Mouse (Mus musculus): ENCODE data around the gene Dst. TPM values are rescaled to one million over a fixed set of nuclear protein-coding genes. Genes with fewer than 3 reads are reported as not detected.

The Dst gene
- total and polyA plus RNA-seq, 2 experiments from 2014 or later: 31.7 to 155 TPM

- Histone ChIP-seq H3K9me3 (ENCODE audit: low read length) (no peaks in the 10 kb centered on the region), H3K36me3 (ENCODE audit: insufficient read depth, low read length) (no peaks in the 10 kb centered on the region), H3K9ac (replicated peaks; ENCODE audit: low read length, poor library complexity, severe bottlenecking) (no peak overlapping the region), H3K4me1 (ENCODE audit: insufficient read depth, low read length) (no peaks in the 10 kb centered on the region), H3K4me2 (ENCODE audit: low read depth, low read length, poor library complexity, severe bottlenecking) (no peak overlapping the region), H3K4me3 (ENCODE audit: low read depth, low read length) (no peak overlapping the region), H3K27me3 (ENCODE audit: insufficient read depth, low read length) (no peaks in the 10 kb centered on the region), H3K27ac (ENCODE audit: low read depth, low read length) (no peak overlapping the region)
- DNase-seq (ENCODE audit: low spot score) (no peak), ATAC-seq (ENCODE audit: low FRiP score) (no peak)
- 83% methylated on average over 5 of the region's 5 CpGs for WGBS
- no peak for TF ChIP-seq CTCF (IDR thresholded peaks at IDR 0.05)
Observed at GRCm38 (mm10) chr1:34315381-34315780, 407.4 kb downstream of the Dst start.

GRCm38 (mm10) chr1:34324255-34324654 lies 416.2 kb downstream of the Dst start:
- ATAC-seq (ENCODE audit: low FRiP score) (no peak), DNase-seq (ENCODE audit: low spot score) (peak; percentile 30)
- Histone ChIP-seq H3K4me2 (ENCODE audit: low read depth, low read length, poor library complexity, severe bottlenecking) (no peak overlapping the region), H3K9me3 (ENCODE audit: low read length) (no peaks in the 10 kb centered on the region), H3K27ac (ENCODE audit: low read depth, low read length) (no peak overlapping the region), H3K27me3 (ENCODE audit: insufficient read depth, low read length) (no peaks in the 10 kb centered on the region), H3K9ac (replicated peaks; ENCODE audit: low read length, poor library complexity, severe bottlenecking) (no peak overlapping the region), H3K4me3 (ENCODE audit: low read depth, low read length) (no peak overlapping the region), H3K4me1 (ENCODE audit: insufficient read depth, low read length) (no peaks in the 10 kb centered on the region), H3K36me3 (ENCODE audit: insufficient read depth, low read length) (no peaks in the 10 kb centered on the region)
- no peak for TF ChIP-seq CTCF (IDR thresholded peaks at IDR 0.05)
- WGBS: 68% methylated on average over 7 of the region's 7 CpGs

- Histone ChIP-seq H3K4me2 (ENCODE audit: low read depth, low read length, poor library complexity, severe bottlenecking) (no peak overlapping the region), H3K4me3 (ENCODE audit: low read depth, low read length) (no peak overlapping the region), H3K27ac (ENCODE audit: low read depth, low read length) (no peak overlapping the region), H3K9ac (replicated peaks; ENCODE audit: low read length, poor library complexity, severe bottlenecking) (no peak overlapping the region), H3K27me3 (ENCODE audit: insufficient read depth, low read length) (no peaks in the 10 kb centered on the region), H3K36me3 (ENCODE audit: insufficient read depth, low read length) (no peaks in the 10 kb centered on the region), H3K9me3 (ENCODE audit: low read length) (no peaks in the 10 kb centered on the region), H3K4me1 (ENCODE audit: insufficient read depth, low read length) (no peaks in the 10 kb centered on the region)
- 82% methylated on average over 6 of the region's 6 CpGs for WGBS
- no peak for TF ChIP-seq CTCF (IDR thresholded peaks at IDR 0.05)
- no peak for DNase-seq (ENCODE audit: low spot score)
- no peak for ATAC-seq (ENCODE audit: low FRiP score)
Observed at GRCm38 (mm10) chr1:34328606-34329005, 420.6 kb downstream of the Dst start.

- WGBS: 74% methylated on average over 3 of the region's 3 CpGs
Observed at GRCm38 (mm10) chr1:34331767-34332166, 423.7 kb downstream of the Dst start.

More at GRCm38 (mm10) chr1:34331767-34332166, 423.7 kb downstream of the Dst start:
- Histone ChIP-seq H3K9ac (replicated peaks; ENCODE audit: low read length, poor library complexity, severe bottlenecking) (no peak overlapping the region), H3K27ac (ENCODE audit: low read depth, low read length) (no peak overlapping the region), H3K4me1 (ENCODE audit: insufficient read depth, low read length) (no peaks in the 10 kb centered on the region), H3K4me2 (ENCODE audit: low read depth, low read length, poor library complexity, severe bottlenecking) (no peak overlapping the region), H3K9me3 (ENCODE audit: low read length) (no peaks in the 10 kb centered on the region), H3K27me3 (ENCODE audit: insufficient read depth, low read length) (no peaks in the 10 kb centered on the region), H3K36me3 (ENCODE audit: insufficient read depth, low read length) (no peaks in the 10 kb centered on the region), H3K4me3 (ENCODE audit: low read depth, low read length) (no peak overlapping the region)
- TF ChIP-seq CTCF (IDR thresholded peaks at IDR 0.05): no peak
- DNase-seq (ENCODE audit: low spot score): no peak
- no peak for ATAC-seq (ENCODE audit: low FRiP score)

Small RNAs within 50 kb of the gene (microRNA-seq; reads per million reads assigned to microRNA genes)
- gene Mir6896 (ENCODE audit: borderline number of aligned reads): 1.0 reads per million

Other genes starting within 250 kb of the Dst start
- gene Prim2, start 238.4 kb upstream of the Dst start, total RNA-seq (2014; rRNA removed): 18.7 and 21.5 TPM in 2 replicates
- gene Prim2, start 238.4 kb upstream of the Dst start, polyA plus RNA-seq (2015; fragmentation: Nextera tagmentation; extraction: Ambion mirVana): 12.6 and 13.2 TPM in 2 replicates
- gene Rab23, start 188.3 kb upstream of the Dst start, total RNA-seq (2014; rRNA removed): 9.3 and 13.2 TPM in 2 replicates
- 25.0 and 29.8 TPM in 2 replicates for gene Rab23, start 188.3 kb upstream of the Dst start, polyA plus RNA-seq (2015; fragmentation: Nextera tagmentation; extraction: Ambion mirVana)
- gene Bag2, start 150.4 kb upstream of the Dst start, total RNA-seq (2014; rRNA removed): 12.8 and 26.1 TPM in 2 replicates
- 28.1 and 29.0 TPM in 2 replicates for gene Bag2, start 150.4 kb upstream of the Dst start, polyA plus RNA-seq (2015; fragmentation: Nextera tagmentation; extraction: Ambion mirVana)
- 78.8 and 101 TPM in 2 replicates for gene Zfp451, start 93.6 kb upstream of the Dst start, total RNA-seq (2014; rRNA removed)
- gene Zfp451, start 93.6 kb upstream of the Dst start, polyA plus RNA-seq (2015; fragmentation: Nextera tagmentation; extraction: Ambion mirVana): 29.2 and 34.2 TPM in 2 replicates
- 115 and 128 TPM in 2 replicates for gene Bend6, start 409 bp upstream of the Dst start, total RNA-seq (2014; rRNA removed)
- 92.0 and 96.9 TPM in 2 replicates for gene Bend6, start 409 bp upstream of the Dst start, polyA plus RNA-seq (2015; fragmentation: Nextera tagmentation; extraction: Ambion mirVana)

All from midbrain, postnatal 0 days (tissue).